Mouse (Mus musculus) cerebellum, postnatal 4 days (tissue): ENCODE measurements at regions not wholly inside any gene's neighbourhood (a gene's known extent, or its start where the extent isn't known, plus 50 kb on each side); places are given as distances from the start of the nearest gene placed in this dataset.
A peak's percentile ranks its signal among the peaks of the same experiment; 100 is the strongest.

Source experiments
- DNase-seq, 2 experiments: peaks; one replicate each; pipeline ENCODE4 v3.0.0; 2022; ENCODE audit warnings: low spot score in 2 of 2, mixed read lengths in 1 of 2

GRCm38 (mm10) chr10:118624368-118624767 lies 183.5 kb downstream of the Ifng start:
- DNase-seq, result no peak

- no peak for DNase-seq
Measured at GRCm38 (mm10) chr10:118628000-118628399, 187.2 kb downstream of the Ifng start.

DNA sequence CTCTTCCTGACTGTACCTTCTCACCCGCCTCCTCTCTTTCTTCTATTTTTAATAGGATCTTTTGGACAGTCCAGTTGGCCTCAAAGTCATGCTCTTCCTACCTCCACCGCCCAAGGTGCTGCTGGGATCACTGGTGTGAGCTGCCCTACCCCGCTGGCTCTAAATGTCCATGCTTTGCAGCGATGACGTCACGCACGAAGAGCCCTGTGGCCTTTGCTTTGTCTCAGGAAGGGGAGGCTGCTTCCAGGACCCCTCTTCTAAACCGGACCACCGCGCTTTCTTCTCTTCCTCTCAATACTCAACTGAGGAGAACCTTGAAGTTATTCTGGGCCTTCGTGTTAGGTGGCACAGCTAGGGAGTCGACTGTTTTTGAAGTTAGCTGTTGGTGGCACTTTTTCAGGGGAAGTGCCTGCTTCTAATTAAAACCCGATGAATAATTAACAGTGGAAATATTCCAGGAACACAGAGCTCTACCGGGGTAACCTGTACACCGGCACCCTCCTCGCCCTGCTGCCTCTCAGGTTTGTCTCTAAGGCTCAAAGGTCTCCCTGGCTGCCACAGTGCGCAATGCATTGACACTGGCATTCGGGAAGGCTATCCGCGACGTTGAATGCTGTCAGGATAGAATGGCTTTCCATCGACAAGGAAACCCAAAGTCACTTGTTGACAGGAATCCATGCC lies 188.7 kb downstream of the Ifng start:
- DNase-seq, result no peak

- no peak for DNase-seq
Measured at GRCm38 (mm10) chr10:118631786-118632185, 190.9 kb downstream of the Ifng start.

DNA sequence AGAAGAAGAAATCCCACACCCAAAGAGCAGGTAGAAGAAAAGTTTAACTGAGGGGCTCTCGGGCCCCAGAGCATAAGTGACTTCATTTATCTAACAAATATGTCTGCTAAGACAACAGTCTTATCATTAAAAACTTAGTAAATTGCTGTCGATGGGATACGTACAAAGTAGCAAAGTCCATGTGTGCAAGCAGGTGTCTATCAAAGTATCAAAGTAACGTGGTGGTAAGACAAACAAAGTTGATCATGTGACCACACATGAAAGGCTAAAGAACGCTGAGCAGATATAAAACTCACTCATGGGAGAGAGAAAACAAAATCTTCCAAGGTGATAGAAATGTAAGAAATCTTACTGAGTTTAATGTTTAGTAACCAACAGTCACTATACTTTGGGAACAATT lies 191.3 kb downstream of the Ifng start:
- no peak for DNase-seq

- no peak for DNase-seq
Measured at GRCm38 (mm10) chr10:118633429-118633828, 192.6 kb downstream of the Ifng start.

GRCm38 (mm10) chr10:118639097-118639496 lies 198.3 kb downstream of the Ifng start:
- no peak for DNase-seq

GRCm38 (mm10) chr10:118640121-118640809 lies 199.4 kb downstream of the Ifng start:
- DNase-seq, result peak in 1 of 2 experiments; percentile 60

DNA sequence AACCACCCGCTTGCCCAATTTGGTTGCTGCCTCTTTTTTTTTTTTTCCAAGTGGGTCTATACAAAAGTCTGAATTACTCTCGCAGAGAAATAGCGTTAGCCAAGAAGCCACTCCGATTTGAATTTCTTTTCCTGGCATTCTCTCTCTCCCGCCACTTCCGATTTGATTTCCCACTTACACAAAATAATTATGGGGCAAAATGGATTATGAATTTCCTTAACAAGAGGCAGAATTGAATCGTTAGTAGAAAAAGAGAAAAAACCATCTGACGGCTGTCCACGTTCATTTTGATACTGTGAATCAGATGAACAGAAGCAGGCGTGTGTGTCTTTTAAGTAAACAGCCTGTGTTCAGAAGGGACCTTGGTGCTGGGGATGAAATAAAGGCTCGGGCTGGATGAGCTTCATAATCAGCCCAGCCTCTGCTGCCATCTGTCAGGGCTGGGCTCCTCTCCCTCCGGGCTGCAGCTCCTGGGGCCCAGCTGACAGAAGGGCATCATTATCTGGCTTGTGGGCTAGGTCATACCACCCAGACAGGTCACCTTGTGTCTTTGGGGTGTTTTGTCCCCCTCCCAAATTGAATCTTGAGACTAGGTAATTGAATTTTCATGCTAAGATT lies 200.1 kb downstream of the Ifng start:
- DNase-seq, result peak in 1 of 2 experiments; percentile 46

- DNase-seq, result no peak
Measured at GRCm38 (mm10) chr10:118643622-118644021, 202.8 kb downstream of the Ifng start.

DNA sequence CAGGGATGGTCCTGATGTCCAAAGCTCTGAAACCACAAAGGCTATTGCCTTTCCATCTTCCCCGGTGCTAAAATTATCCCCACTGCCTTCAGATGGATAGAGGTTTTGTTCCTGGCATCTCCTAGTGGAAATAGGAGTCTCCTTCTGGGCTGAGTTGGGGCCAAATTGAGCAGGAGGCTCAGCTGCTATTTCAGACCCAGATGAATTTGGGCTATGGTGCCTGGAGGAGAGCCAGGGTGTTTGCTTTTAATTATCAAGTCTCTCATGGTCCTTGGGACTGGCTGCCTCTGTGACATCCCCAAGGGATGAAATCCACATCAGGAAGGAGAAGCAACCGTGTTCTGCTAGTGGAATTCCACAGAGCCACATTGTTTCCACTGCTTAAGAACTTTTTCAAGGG lies 207.3 kb downstream of the Ifng start:
- peak in 1 of 2 experiments; percentile 48 for DNase-seq

GRCm38 (mm10) chr10:118656561-118656960 lies 213.4 kb downstream of the Dyrk2 start:
- no peak for DNase-seq

DNA sequence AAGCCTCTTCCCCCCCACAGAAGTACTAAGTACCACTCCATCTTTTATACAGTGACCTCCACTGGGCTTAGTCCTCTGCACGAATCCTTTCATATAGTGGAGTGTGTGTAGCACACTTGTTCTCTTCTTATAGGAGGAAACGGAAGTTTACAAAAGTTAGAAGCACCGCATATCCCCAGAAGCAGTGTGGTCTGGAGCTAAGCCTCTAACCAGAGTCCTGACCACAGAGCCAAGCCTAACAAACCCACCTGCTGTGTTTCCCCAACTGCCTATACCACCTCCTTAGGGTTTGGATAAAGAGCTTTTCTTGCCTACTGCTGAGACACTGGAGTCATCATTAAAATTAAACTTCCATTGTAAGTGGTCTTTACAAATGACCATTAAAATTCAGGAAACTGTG lies 204.0 kb downstream of the Dyrk2 start:
- no peak for DNase-seq

DNA sequence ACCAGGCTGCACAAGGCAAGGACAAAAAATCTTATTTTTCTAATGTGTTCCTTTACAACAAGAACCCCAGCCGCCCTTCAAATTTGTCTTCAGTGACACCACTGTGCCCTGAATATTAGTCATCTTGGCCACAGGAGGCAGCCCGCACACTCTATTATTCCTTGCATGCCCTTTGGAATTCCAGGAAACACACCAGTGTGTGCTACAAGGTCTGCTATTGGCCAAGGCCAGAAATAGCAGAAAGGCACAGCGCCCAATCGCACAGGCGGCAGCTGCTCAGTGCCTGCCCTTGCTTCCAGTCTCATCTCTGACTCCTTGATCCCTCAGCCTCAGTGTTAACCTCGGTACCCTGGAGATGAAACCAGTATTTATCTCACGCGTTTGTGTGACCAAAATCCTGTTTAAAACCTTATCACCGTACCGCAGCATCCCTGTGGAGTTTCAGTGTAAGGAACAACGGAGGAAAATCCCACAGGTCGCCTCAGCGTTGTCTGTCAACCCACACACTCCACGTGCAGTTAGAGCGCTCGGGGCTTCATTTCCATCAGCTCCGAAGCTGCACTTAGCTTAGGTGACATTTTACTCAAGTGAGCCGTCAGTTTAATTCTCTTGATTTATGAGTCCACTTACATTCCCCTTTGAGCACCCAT lies 194.1 kb downstream of the Dyrk2 start:
- DNase-seq, result peak in 1 of 2 experiments; percentile 19

DNA sequence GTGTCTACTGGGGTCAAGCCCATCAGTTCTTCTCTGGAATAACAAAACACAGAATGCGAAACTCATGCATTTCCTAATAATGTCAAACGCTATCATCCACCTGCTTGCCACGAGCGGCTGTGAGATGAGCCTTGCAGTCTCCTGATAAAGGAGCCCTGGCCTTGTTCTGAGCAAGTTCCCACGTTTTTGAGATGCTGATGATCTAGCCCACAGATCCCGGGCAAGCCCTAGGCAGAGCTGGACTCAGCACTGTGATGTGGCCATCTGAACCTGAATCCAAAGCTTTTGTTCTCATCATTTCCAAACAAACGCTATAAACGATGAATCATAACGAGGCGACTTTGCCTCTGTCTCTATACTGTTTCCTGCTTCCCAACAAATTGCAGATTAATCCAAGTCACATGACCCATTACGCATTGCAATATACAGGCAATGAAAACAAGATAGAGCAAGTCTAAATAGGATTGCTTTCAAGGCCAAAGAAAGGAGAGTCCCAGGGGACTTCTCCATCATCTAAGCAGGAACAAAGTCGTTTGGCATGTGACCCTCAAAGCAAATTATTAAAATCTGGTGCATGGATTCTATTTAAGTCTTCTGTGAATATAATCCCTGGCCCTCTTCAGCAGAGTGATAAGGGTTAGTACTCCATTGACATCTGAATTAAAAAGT lies 191.1 kb downstream of the Dyrk2 start:
- DNase-seq, result no peak

GRCm38 (mm10) chr10:118679507-118679906 lies 190.5 kb downstream of the Dyrk2 start:
- DNase-seq, result no peak

DNA sequence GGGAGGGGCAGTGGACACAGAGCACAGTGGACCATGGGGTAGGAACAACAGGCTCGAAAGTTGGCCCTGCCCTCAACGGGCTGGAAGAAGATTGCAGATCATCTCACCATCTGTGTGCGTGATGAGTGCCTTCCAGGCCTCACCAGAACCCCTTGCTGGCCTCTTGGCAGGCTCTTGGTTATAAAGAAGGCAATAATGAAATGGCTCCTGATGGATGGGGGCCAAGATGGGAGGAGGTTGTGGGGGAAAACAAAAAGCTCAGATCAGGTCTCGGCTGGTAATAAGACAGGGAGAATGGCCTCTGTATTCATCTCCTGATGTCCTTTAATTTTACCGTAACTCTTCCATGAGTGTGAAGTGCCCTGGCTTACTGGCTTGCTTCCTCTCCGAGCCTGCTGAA lies 189.1 kb downstream of the Dyrk2 start:
- DNase-seq, result peak in 1 of 2 experiments; percentile 23

GRCm38 (mm10) chr10:118683356-118683755 lies 186.7 kb downstream of the Dyrk2 start:
- no peak for DNase-seq

GRCm38 (mm10) chr10:118699292-118699691 lies 170.7 kb downstream of the Dyrk2 start:
- DNase-seq, result no peak

DNA sequence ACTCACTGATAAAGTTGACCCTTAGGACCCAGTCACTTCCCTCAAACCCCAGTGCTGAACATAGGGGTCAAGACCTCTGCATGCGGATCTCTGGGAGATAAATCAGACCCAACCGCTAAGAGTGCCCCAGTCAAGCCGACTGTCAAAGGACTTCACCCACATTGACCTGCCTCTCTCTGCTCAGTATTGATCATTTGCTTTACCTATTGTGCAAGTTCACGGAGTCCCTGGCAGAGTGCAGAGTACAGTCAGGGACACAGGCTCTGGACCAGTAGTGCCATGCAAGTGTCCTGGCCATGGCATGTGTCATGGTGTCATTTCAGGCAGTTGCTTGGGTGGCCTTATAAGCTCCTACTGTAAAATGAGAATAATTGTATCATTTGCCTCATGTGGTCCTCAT lies 169.9 kb downstream of the Dyrk2 start:
- no peak for DNase-seq

- no peak for DNase-seq
Measured at GRCm38 (mm10) chr10:118706020-118706419, 164.0 kb downstream of the Dyrk2 start.

DNA sequence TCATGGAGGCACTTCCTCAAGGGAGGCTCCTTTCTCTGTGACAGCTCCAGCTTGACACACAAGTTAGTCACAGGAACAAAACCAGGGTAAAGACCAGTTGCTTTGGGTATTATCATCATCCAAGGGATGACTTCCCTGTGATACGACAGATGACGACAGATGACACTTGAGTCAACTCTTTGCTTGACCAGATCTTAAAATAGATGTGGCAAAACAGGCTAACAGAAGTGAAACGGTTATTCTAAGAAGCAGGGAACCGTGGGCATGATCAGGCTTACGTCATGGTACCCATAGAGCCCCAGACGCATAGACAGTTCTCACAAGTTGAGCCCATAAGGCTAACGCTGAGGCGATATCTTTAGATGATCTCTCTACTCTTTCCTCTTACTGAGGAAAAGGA lies 160.3 kb downstream of the Dyrk2 start:
- DNase-seq, result no peak
